Mouse (Mus musculus) heart, embryonic 14.5 days (tissue): ENCODE results near the gene Chchd4. TPM values are rescaled to one million over a fixed set of nuclear protein-coding genes. Genes with fewer than 3 reads are reported as not detected.
"Not testable (repeated sequence)": the region's sequence is repeated elsewhere in the genome, so short reads cannot be mapped to it uniquely, and the experiment has no call there.

Experiments used
- ATAC-seq: fragments of 200-750 bp; cut with Nextera tagmentation; 2 replicates; pipeline ENCODE4 v1.8.0; 2017; ENCODE audit warnings: low read depth, moderate TSS enrichment; ENCODE audit not compliant: insufficient number of reproducible peaks, insufficient read depth, low FRiP score
- H3K27ac ChIP-seq, 2 experiments: fragments of 200-500 bp in 1 of 2; fragments of 300-500 bp in 1 of 2; sonication (generic) in 1 of 2; replicated peaks in 1 of 2; 2 replicates each; pipeline ENCODE4 v1.5.1; 2012 to 2014; ENCODE audit warnings: low read depth in 2 of 2, low read length in 2 of 2, control low read depth in 1 of 2, mild to moderate bottlenecking in 1 of 2, mixed read lengths in 1 of 2; ENCODE audit not compliant: control insufficient read depth in 1 of 2, insufficient read depth in 1 of 2
- H3K27me3 ChIP-seq: fragments of 300-500 bp; sonication (generic); 2 replicates; pipeline ENCODE4 v1.6.1; 2014; ENCODE audit warnings: mild to moderate bottlenecking, low read length, control low read depth; ENCODE audit not compliant: control insufficient read depth, insufficient read depth
- H3K36me3 ChIP-seq: fragments of 300-500 bp; sonication (generic); 2 replicates; pipeline ENCODE4 v1.6.1; 2014; ENCODE audit warnings: mild to moderate bottlenecking, control low read depth, low read length, mixed read lengths; ENCODE audit not compliant: control insufficient read depth, insufficient read depth
- H3K4me1 ChIP-seq, 2 experiments: fragments of 200-500 bp in 1 of 2; fragments of 300-500 bp in 1 of 2; sonication (generic) in 1 of 2; 2 replicates each; pipeline ENCODE4 v1.6.1; 2012 to 2014; ENCODE audit warnings: low read length in 2 of 2, control low read depth in 1 of 2, mixed read lengths in 1 of 2; ENCODE audit not compliant: control insufficient read depth in 2 of 2, insufficient read depth in 2 of 2
- H3K4me2 ChIP-seq: fragments of 300-500 bp; sonication (generic); 2 replicates; pipeline ENCODE4 v1.6.1; 2014; ENCODE audit warnings: mild to moderate bottlenecking, low read length
- H3K4me3 ChIP-seq, 2 experiments: fragments of 200-500 bp in 1 of 2; fragments of 300-500 bp in 1 of 2; sonication (generic) in 1 of 2; 2 replicates each; pipeline ENCODE4 v1.5.1; 2012 to 2014; ENCODE audit warnings: low read length in 2 of 2, mild to moderate bottlenecking in 2 of 2, control low read depth in 1 of 2, low read depth in 1 of 2, moderate library complexity in 1 of 2; ENCODE audit not compliant: control insufficient read depth in 1 of 2, insufficient read depth in 1 of 2
- H3K9ac ChIP-seq: fragments of 300-500 bp; sonication (generic); 2 replicates; pipeline ENCODE4 v1.6.1; 2014; ENCODE audit warnings: mild to moderate bottlenecking, low read length
- H3K9me3 ChIP-seq: fragments of 300-500 bp; sonication (generic); 2 replicates; pipeline ENCODE4 v1.6.1; 2016; ENCODE audit warnings: low read length, control low read depth; ENCODE audit not compliant: control insufficient read depth
- WGBS: fragments of 180-500 bp; shearing (Covaris S2); extraction: QIAGEN DNeasy Blood & Tissue Kit; methylation state at CpG from one replicate; pipeline ENCODE4 v1.1.7; 2014; 5-methylcytosine and 5-hydroxymethylcytosine counted together
- polyA plus RNA-seq: library from polyadenylated mRNA; unstranded; fragments of >200 nt; fragmentation: Nextera tagmentation; extraction: Ambion mirVana; gene quantifications from 2 replicates; pipeline ENCODE4 v1.2.1, GENCODE M21; 2014

Gene Chchd4
- polyA plus RNA-seq, 1 experiment from 2014 or later, result 32.5 TPM

DNA sequence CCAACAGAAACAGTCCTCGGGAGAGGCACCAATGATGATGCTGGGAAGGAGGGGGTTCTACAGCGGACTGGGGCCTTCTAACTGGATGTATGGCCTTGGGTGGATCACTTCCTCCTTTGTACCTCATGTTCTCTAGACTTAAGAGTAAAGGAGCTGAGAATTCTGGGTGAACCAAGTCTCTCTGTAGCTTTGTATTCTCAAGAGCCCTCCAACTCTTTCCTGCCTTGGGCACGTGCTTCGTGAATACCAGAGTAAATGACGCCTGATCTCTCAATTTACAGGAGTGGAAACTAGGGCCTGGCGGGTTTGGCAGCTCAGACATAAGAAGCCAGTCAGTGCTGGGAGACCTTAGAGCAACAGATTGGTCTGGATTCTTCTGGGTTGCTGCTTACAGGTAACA, 1.0 kb downstream of the Chchd4 start:
- Histone ChIP-seq H3K4me2 (peak overlapping the region; percentile 84), H3K9ac (peak overlapping the region; percentile 91), H3K4me3 (peak overlapping the region; percentile 64 to 89), H3K4me1 (peaks cover 11 to 15% of the 10 kb centered on the region in 2 experiments), H3K36me3 (peaks cover 23% of the 10 kb centered on the region), H3K27ac (no peak overlapping the region), H3K27me3 (no peaks in the 10 kb centered on the region), H3K9me3 (no peaks in the 10 kb centered on the region)
- 33% methylated on average over 6 of the region's 6 CpGs for WGBS
- ATAC-seq, result no peak

DNA sequence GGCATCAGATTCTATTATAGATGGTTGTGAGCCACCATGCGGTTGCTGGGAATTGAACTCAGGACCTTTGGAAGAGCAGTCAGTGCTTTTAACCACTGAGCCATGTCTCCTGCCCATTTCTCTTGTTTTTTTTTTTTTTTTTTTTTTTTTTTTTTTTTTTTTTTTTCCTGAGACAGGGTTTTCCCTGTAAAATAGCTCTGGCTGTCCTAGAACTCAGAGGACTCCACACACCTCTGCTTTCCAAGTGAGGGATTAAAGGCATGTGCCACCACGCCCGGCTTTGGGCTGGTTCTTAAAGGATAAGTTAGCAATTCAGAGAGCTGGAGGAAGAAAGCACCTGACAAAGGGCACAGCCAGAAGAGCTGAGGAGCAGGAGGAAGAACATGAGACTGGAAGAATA, 1.9 kb downstream of the Chchd4 start:
- peaks cover 25% of the 10 kb centered on the region for H3K36me3 ChIP-seq
- H3K4me2 ChIP-seq, H3K4me3 ChIP-seq, H3K27ac ChIP-seq, H3K27me3 ChIP-seq, H3K9ac ChIP-seq, ATAC-seq, H3K9me3 ChIP-seq: not testable (repeated sequence)
- peaks cover 11 to 15% of the 10 kb centered on the region in 2 experiments for H3K4me1 ChIP-seq
- WGBS, result 89% methylated on average over 3 of the region's 3 CpGs

DNA sequence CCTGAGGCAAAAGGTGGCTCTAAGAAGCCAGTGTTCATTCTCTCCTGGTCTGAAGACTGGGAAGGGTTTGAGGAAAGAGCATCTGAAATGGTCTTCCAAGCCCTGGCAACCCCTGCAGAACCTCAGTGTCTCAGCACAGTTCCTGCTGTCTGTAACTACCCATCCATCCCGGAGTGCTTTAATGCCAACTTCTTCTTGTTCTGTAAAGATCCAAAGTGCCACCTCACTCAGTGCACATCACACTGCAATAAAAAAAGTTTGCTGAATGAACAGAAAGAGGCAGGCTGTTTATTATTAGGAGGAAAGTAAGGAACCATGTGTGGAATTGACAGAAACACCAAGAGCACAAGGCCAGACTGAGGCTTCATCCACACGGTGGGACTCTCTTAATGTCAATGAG, 2.6 kb downstream of the Chchd4 start:
- Histone ChIP-seq H3K27me3 (no peaks in the 10 kb centered on the region), H3K4me1 (peaks cover 11 to 15% of the 10 kb centered on the region in 2 experiments), H3K4me3 (no peak overlapping the region), H3K4me2 (no peak overlapping the region), H3K9ac (no peak overlapping the region), H3K9me3 (no peaks in the 10 kb centered on the region), H3K36me3 (peaks cover 33% of the 10 kb centered on the region), H3K27ac (no peak overlapping the region)
- WGBS, result 84% methylated on average over 2 of the region's 2 CpGs
- no peak for ATAC-seq

DNA sequence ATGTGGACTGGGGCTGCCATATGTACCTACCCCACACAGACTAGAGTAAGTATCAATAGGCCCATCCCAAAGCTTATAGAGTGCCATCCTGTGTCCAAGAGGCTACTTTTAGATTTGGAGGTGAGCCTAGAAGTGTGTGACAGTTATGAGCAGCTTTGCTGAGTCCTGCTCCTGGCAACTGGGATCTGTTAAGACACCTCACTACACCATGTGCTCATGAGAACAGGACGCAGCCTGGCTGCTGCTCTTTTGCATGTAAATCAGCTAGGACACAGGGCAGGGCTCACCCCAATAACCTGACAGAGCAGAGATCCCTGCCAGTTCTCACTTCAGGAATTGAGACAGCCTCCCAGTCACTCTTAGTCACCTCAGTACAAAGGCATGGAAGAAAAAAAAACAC, 6.2 kb downstream of the Chchd4 start:
- 64% methylated on average over 1 of the region's 1 CpGs for WGBS
- peaks cover under 1 to 2% of the 10 kb centered on the region in 2 experiments; a peak in 2 of 4 replicates for H3K4me1 ChIP-seq
- H3K4me3 ChIP-seq, result no peak overlapping the region
- H3K9ac ChIP-seq, result no peak overlapping the region
- no peak for ATAC-seq
- H3K9me3 ChIP-seq, result no peaks in the 10 kb centered on the region
- H3K27ac ChIP-seq, result no peak overlapping the region
- no peaks in the 10 kb centered on the region for H3K27me3 ChIP-seq
- H3K4me2 ChIP-seq, result no peak overlapping the region
- peaks cover 61% of the 10 kb centered on the region for H3K36me3 ChIP-seq

DNA sequence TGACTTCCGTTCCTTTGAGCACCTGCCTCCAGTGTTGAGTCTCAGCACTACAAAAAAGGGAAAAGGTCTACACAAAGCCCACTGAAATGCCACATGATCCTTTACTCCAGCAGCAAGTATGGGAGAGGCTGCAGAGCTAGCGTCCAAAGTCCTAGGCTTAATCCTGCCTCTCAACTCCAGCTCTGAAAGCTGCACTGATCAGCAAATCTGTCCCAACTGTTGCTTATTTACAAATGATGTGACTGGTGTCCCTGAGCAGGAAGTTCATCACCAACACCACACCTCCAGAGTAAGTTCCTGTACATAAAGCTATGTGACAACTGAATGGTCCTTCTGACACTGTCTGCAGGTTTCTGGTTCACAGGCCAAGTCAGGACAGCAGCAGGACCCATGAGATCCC, 7.6 kb downstream of the Chchd4 start:
- Histone ChIP-seq H3K4me1 (no peaks in the 10 kb centered on the region), H3K4me2 (no peak overlapping the region), H3K9me3 (no peaks in the 10 kb centered on the region), H3K36me3 (peaks cover 61% of the 10 kb centered on the region), H3K27me3 (no peaks in the 10 kb centered on the region), H3K27ac (no peak overlapping the region), H3K9ac (no peak overlapping the region), H3K4me3 (no peak overlapping the region)
- WGBS, result 94% methylated on average over 2 of the region's 2 CpGs
- no peak for ATAC-seq

DNA sequence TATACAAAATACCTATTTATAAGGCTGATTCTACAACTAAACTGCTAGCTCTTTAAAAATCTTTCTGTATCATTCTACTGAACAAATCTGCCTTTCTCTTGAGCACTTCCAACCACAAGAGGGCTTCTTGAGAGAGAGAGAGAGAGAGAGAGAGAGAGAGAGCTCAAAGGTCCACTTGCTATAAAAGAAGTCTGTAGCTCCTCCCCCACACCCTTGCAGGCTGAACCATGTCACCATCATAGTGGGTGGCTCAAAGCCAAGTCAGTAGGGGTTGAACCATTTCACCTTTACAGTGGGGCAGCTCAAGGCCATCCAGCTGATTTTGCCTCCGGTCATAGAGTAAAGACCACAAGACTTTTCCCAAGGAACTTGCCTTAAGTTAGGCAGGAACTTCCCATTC, 13.9 kb downstream of the Chchd4 start:
- no peak for ATAC-seq
- H3K9me3 ChIP-seq, result no peaks in the 10 kb centered on the region
- H3K4me3 ChIP-seq, result no peak overlapping the region
- H3K27me3 ChIP-seq, result no peaks in the 10 kb centered on the region
- peaks cover 16% of the 10 kb centered on the region for H3K36me3 ChIP-seq
- H3K9ac ChIP-seq, result no peak overlapping the region
- H3K4me2 ChIP-seq, result no peak overlapping the region
- H3K4me1 ChIP-seq, result peaks cover 0 to 2% of the 10 kb centered on the region in 2 experiments; a peak in 1 of 4 replicates
- H3K27ac ChIP-seq, result no peak overlapping the region
- WGBS, result 86% methylated on average over 1 of the region's 1 CpGs

DNA sequence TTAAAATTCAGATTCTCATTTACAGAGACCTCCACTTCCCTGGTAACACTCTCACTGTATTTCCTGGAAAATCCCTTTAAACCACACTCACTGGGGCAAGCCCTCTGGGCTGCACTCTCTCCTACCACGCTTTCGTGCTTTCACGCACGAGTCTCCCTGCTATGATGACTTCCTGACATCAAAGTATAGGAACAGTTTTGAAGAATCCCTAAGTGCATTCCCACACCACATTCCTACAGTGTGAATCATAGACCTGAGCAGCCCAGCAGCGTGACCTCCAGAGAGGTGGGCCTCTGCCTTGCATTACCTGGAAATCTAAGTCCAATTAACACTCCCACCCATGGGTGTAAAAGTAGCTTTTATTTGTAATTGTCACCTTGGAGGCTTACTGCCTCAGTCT, 18.8 kb downstream of the Chchd4 start:
- no peaks in the 10 kb centered on the region for H3K36me3 ChIP-seq
- no peak for ATAC-seq
- H3K9me3 ChIP-seq, result no peaks in the 10 kb centered on the region
- WGBS, result 11% methylated on average over 5 of the region's 5 CpGs
- H3K27me3 ChIP-seq, result no peaks in the 10 kb centered on the region
- peaks cover 0 to under 1% of the 10 kb centered on the region in 2 experiments; a peak in 1 of 4 replicates for H3K4me1 ChIP-seq
- no peak overlapping the region for H3K4me3 ChIP-seq
- H3K9ac ChIP-seq, result no peak overlapping the region
- H3K27ac ChIP-seq, result no peak overlapping the region
- H3K4me2 ChIP-seq, result no peak overlapping the region

DNA sequence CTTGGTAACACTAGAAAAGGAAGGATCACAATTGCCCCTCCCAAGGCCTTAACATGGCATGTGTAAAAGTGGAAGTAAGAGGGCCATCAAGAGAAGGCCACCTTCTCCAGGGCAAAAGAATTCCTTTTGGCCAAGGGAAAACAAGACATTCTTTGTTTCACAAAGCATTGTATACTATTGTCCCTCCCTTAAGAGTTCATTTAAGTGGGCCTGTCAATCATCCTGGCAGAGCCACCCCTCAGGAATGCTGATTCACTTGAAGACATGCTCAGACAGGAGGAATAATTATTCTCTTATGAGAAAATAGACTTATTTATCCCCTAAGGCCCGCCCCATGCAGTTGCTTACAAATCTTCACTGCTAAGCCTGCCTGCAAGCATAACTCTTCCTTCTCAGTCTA, 21.3 kb downstream of the Chchd4 start:
- WGBS, result 56% methylated on average over 1 of the region's 1 CpGs
- no peak overlapping the region for H3K27ac ChIP-seq
- H3K36me3 ChIP-seq, result no peaks in the 10 kb centered on the region
- H3K27me3 ChIP-seq, result no peaks in the 10 kb centered on the region
- H3K4me1 ChIP-seq, result no peaks in the 10 kb centered on the region
- H3K9me3 ChIP-seq, result no peaks in the 10 kb centered on the region
- no peak overlapping the region for H3K9ac ChIP-seq
- no peak overlapping the region for H3K4me2 ChIP-seq
- no peak overlapping the region for H3K4me3 ChIP-seq
- ATAC-seq, result no peak
